Mouse (Mus musculus) heart, embryonic 16.5 days (tissue): ENCODE data around the gene Bbs9. TPM values are rescaled to one million over a fixed set of nuclear protein-coding genes. Genes with fewer than 3 reads are reported as not detected.
"Not testable (repeated sequence)": the region's sequence is repeated elsewhere in the genome, so short reads cannot be mapped to it uniquely, and the experiment has no call there.

Experiments
- ATAC-seq: fragments of 200-750 bp; cut with Nextera tagmentation; replicated peaks from 2 replicates; pipeline ENCODE4 v1.8.0; 2017; ENCODE audit warnings: moderate number of reproducible peaks; ENCODE audit not compliant: insufficient read depth, low FRiP score; ENCODE audit errors: extremely low read depth
- H3K27ac ChIP-seq: fragments of 300-500 bp; sonication (generic); 2 replicates; pipeline ENCODE4 v1.5.1; 2014; ENCODE audit warnings: mild to moderate bottlenecking, low read length, control low read depth, moderate library complexity
- H3K27me3 ChIP-seq: fragments of 300-500 bp; sonication (generic); 2 replicates; pipeline ENCODE4 v1.6.1; 2014; ENCODE audit warnings: low read length, mixed read lengths; ENCODE audit not compliant: control insufficient read depth, insufficient read depth
- H3K36me3 ChIP-seq: fragments of 300-500 bp; sonication (generic); 2 replicates; pipeline ENCODE4 v1.6.1; 2014; ENCODE audit not compliant: control insufficient read depth, insufficient read depth
- H3K4me1 ChIP-seq: fragments of 300-500 bp; sonication (generic); 2 replicates; pipeline ENCODE4 v1.6.1; 2014; ENCODE audit warnings: low read length, mixed read lengths; ENCODE audit not compliant: control insufficient read depth, insufficient read depth
- H3K4me2 ChIP-seq: fragments of 300-500 bp; sonication (generic); 2 replicates; pipeline ENCODE4 v1.6.1; 2014; ENCODE audit warnings: low read depth, mild to moderate bottlenecking, control low read depth, low read length
- H3K4me3 ChIP-seq: fragments of 300-500 bp; sonication (generic); 2 replicates; pipeline ENCODE4 v1.5.1; 2014; ENCODE audit warnings: mild to moderate bottlenecking, control low read depth, low read length
- H3K9ac ChIP-seq: fragments of 300-500 bp; sonication (generic); 2 replicates; pipeline ENCODE4 v1.6.1; 2014; ENCODE audit warnings: low read length, control low read depth
- H3K9me3 ChIP-seq: fragments of 300-500 bp; sonication (generic); replicated peaks from 2 replicates; pipeline ENCODE4 v1.6.1; 2016; ENCODE audit warnings: low read length; ENCODE audit not compliant: control insufficient read depth
- WGBS: fragments of 180-500 bp; shearing (Covaris S2); extraction: QIAGEN DNeasy Blood & Tissue Kit; methylation state at CpG from one replicate; pipeline ENCODE4 v1.1.7; 2014; 5-methylcytosine and 5-hydroxymethylcytosine counted together
- polyA plus RNA-seq: library from polyadenylated mRNA; unstranded; fragments of >200 nt; fragmentation: Nextera tagmentation; extraction: Ambion mirVana; gene quantifications from 2 replicates; pipeline ENCODE4 v1.2.1, GENCODE M21; 2015

Gene Bbs9
- polyA plus RNA-seq, 1 experiment from 2014 or later: 7.9 TPM

GRCm38 (mm10) chr9:22443157-22443556 lies 32.4 kb upstream of the Bbs9 start:
- no peak overlapping the region for H3K4me3 ChIP-seq
- H3K36me3 ChIP-seq: peaks cover 19% of the 10 kb centered on the region
- H3K4me2 ChIP-seq: no peak overlapping the region
- H3K4me1 ChIP-seq: no peaks in the 10 kb centered on the region
- ATAC-seq: no peak
- no peaks in the 10 kb centered on the region for H3K27me3 ChIP-seq
- H3K27ac ChIP-seq: no peak overlapping the region
- no peak overlapping the region for H3K9ac ChIP-seq
- WGBS: 88% methylated on average over 10 of the region's 10 CpGs
- H3K9me3 ChIP-seq: 0 out of 2 replicates have a peak, but pooled peaks cover 3% of the 10 kb centered on the region

- Histone ChIP-seq H3K27ac (no peak overlapping the region), H3K27me3 (no peaks in the 10 kb centered on the region), H3K9me3 (0 out of 2 replicates have a peak, but pooled peaks cover 3% of the 10 kb centered on the region), H3K4me3 (no peak overlapping the region), H3K9ac (no peak overlapping the region), H3K36me3 (peaks cover 29% of the 10 kb centered on the region), H3K4me2 (no peak overlapping the region), H3K4me1 (no peaks in the 10 kb centered on the region)
- WGBS: 53% methylated on average over 1 of the region's 1 CpGs
- ATAC-seq: no peak
These were observed 30.4 kb upstream of the Bbs9 start for GRCm38 (mm10) chr9:22445123-22445522.

- Histone ChIP-seq H3K4me2 (no peak overlapping the region), H3K27me3 (no peaks in the 10 kb centered on the region), H3K36me3 (peaks cover 43% of the 10 kb centered on the region), H3K4me3 (no peak overlapping the region), H3K27ac (no peak overlapping the region), H3K9me3 (no peaks in the 10 kb centered on the region), H3K9ac (no peak overlapping the region), H3K4me1 (no peaks in the 10 kb centered on the region)
- 87% methylated on average over 5 of the region's 5 CpGs for WGBS
- ATAC-seq: no peak
These were observed 28.3 kb upstream of the Bbs9 start for GRCm38 (mm10) chr9:22447213-22447612.

GRCm38 (mm10) chr9:22448420-22448819 lies 27.1 kb upstream of the Bbs9 start:
- no peaks in the 10 kb centered on the region for H3K27me3 ChIP-seq
- no peak overlapping the region for H3K9ac ChIP-seq
- H3K9me3 ChIP-seq: no peaks in the 10 kb centered on the region
- no peak overlapping the region for H3K4me3 ChIP-seq
- no peak for ATAC-seq
- H3K36me3 ChIP-seq: peaks cover 55% of the 10 kb centered on the region
- H3K4me1 ChIP-seq: no peaks in the 10 kb centered on the region
- 81% methylated on average over 13 of the region's 13 CpGs for WGBS
- H3K27ac ChIP-seq: no peak overlapping the region
- H3K4me2 ChIP-seq: no peak overlapping the region

- Histone ChIP-seq H3K4me1 (no peaks in the 10 kb centered on the region), H3K9me3 (no peaks in the 10 kb centered on the region), H3K27ac (no peak overlapping the region), H3K36me3 (peaks cover 62% of the 10 kb centered on the region), H3K4me2 (no peak overlapping the region), H3K9ac (no peak overlapping the region), H3K4me3 (no peak overlapping the region), H3K27me3 (no peaks in the 10 kb centered on the region)
- WGBS: 90% methylated on average over 6 of the region's 6 CpGs
- ATAC-seq: no peak
These were observed 26.3 kb upstream of the Bbs9 start for GRCm38 (mm10) chr9:22449209-22449608.

- Histone ChIP-seq H3K36me3 (peaks cover 76% of the 10 kb centered on the region), H3K4me3 (no peak overlapping the region), H3K9ac (no peak overlapping the region), H3K9me3 (no peaks in the 10 kb centered on the region), H3K4me1 (no peaks in the 10 kb centered on the region), H3K27ac (no peak overlapping the region), H3K27me3 (no peaks in the 10 kb centered on the region), H3K4me2 (no peak overlapping the region)
- no peak for ATAC-seq
- WGBS: 73% methylated on average over 10 of the region's 10 CpGs
These were observed 22.8 kb upstream of the Bbs9 start for GRCm38 (mm10) chr9:22452697-22453096.

GRCm38 (mm10) chr9:22453501-22453924 lies 22.0 kb upstream of the Bbs9 start:
- no peaks in the 10 kb centered on the region for H3K9me3 ChIP-seq
- no peaks in the 10 kb centered on the region for H3K4me1 ChIP-seq
- H3K27me3 ChIP-seq: no peaks in the 10 kb centered on the region
- no peak for ATAC-seq
- no peak overlapping the region for H3K27ac ChIP-seq
- 90% methylated on average over 10 of the region's 10 CpGs for WGBS
- peaks cover 69% of the 10 kb centered on the region for H3K36me3 ChIP-seq
- no peak overlapping the region for H3K4me2 ChIP-seq
- H3K9ac ChIP-seq: no peak overlapping the region
- no peak overlapping the region for H3K4me3 ChIP-seq

- H3K36me3 ChIP-seq: peaks cover 69% of the 10 kb centered on the region
These were observed 21.5 kb upstream of the Bbs9 start, which contains the start of gene Gm17545 for GRCm38 (mm10) chr9:22453990-22454389. TSS of gene Gm17545 (plus strand) at chr9:22454290.

GRCm38 (mm10) chr9:22455041-22455440 lies 20.5 kb upstream of the Bbs9 start:
- Histone ChIP-seq H3K27ac (no peak overlapping the region), H3K9me3 (no peaks in the 10 kb centered on the region), H3K27me3 (no peaks in the 10 kb centered on the region), H3K4me3 (no peak overlapping the region), H3K4me2 (no peak overlapping the region), H3K9ac (no peak overlapping the region), H3K4me1 (no peaks in the 10 kb centered on the region), H3K36me3 (peaks cover 63% of the 10 kb centered on the region)
- ATAC-seq: no peak

More at GRCm38 (mm10) chr9:22453990-22454389, 21.5 kb upstream of the Bbs9 start, which contains the start of gene Gm17545:
- not testable (repeated sequence) for ATAC-seq, H3K9ac ChIP-seq, H3K27me3 ChIP-seq, H3K4me1 ChIP-seq, H3K27ac ChIP-seq, H3K4me2 ChIP-seq, H3K9me3 ChIP-seq, H3K4me3 ChIP-seq
- 93% methylated on average over 8 of the region's 8 CpGs for WGBS
